Mouse (Mus musculus) cerebellum, postnatal 25 days (tissue): ENCODE measurements around the gene Hmgcr.

Source experiments
- DNase-seq, 2 experiments: peaks; one replicate each; pipeline ENCODE4 v3.0.0; 2021; ENCODE audit warnings: mixed read lengths in 2 of 2

The Hmgcr gene

GRCm38 (mm10) chr13:96670406-96671077 is at the start of gene Hmgcr:
Gene Hmgcr (minus strand): TSS chr13:96670936.
- peak; percentile 98 for DNase-seq

- no peak for DNase-seq
These were observed 49.3 kb upstream of the Hmgcr start for GRCm38 (mm10) chr13:96720003-96720402.

- no peak for DNase-seq
These were observed 47.1 kb upstream of the Hmgcr start for GRCm38 (mm10) chr13:96717821-96718220.

- DNase-seq: no peak
These were observed 45.6 kb upstream of the Hmgcr start for GRCm38 (mm10) chr13:96716311-96716710.

GRCm38 (mm10) chr13:96709269-96710233 is 38.8 kb upstream of the Hmgcr start:
- no peak for DNase-seq

- no peak for DNase-seq
These were observed 32.0 kb upstream of the Hmgcr start for GRCm38 (mm10) chr13:96702567-96703278.

GRCm38 (mm10) chr13:96697805-96698586 is 27.3 kb upstream of the Hmgcr start:
- DNase-seq: no peak

GRCm38 (mm10) chr13:96695428-96695827 is 24.7 kb upstream of the Hmgcr start:
- no peak for DNase-seq

- DNase-seq: no peak
These were observed 19.2 kb upstream of the Hmgcr start for GRCm38 (mm10) chr13:96689901-96690300.

GRCm38 (mm10) chr13:96687261-96687660 is 16.5 kb upstream of the Hmgcr start:
- no peak for DNase-seq

- no peak for DNase-seq
These were observed 14.0 kb upstream of the Hmgcr start for GRCm38 (mm10) chr13:96684779-96685178.

- no peak for DNase-seq
These were observed 10.4 kb upstream of the Hmgcr start for GRCm38 (mm10) chr13:96681088-96681620.

- DNase-seq: no peak
These were observed 9.7 kb upstream of the Hmgcr start for GRCm38 (mm10) chr13:96680163-96681087.

GRCm38 (mm10) chr13:96678616-96679015 is 7.9 kb upstream of the Hmgcr start:
- no peak for DNase-seq

- no peak for DNase-seq
These were observed 6.3 kb upstream of the Hmgcr start for GRCm38 (mm10) chr13:96677071-96677470.

GRCm38 (mm10) chr13:96675756-96676155 is 5.0 kb upstream of the Hmgcr start:
- DNase-seq: no peak

- no peak for DNase-seq
These were observed 3.1 kb upstream of the Hmgcr start for GRCm38 (mm10) chr13:96673817-96674216.

- DNase-seq: no peak
These were observed 1.5 kb upstream of the Hmgcr start for GRCm38 (mm10) chr13:96672276-96672675.

- no peak for DNase-seq
These were observed 1.1 kb upstream of the Hmgcr start for GRCm38 (mm10) chr13:96671906-96672234.

GRCm38 (mm10) chr13:96671078-96671905 is 556 bp upstream of the Hmgcr start:
- DNase-seq: no peak
